Mouse (Mus musculus): Measurements from ENCODE around the gene Agk. TPM values are rescaled to one million over a fixed set of nuclear protein-coding genes. Genes with fewer than 3 reads are reported as not detected.

Agk gene
- total RNA-seq, 2 experiments from 2014 or later: 24.3 to 33.6 TPM

DNA sequence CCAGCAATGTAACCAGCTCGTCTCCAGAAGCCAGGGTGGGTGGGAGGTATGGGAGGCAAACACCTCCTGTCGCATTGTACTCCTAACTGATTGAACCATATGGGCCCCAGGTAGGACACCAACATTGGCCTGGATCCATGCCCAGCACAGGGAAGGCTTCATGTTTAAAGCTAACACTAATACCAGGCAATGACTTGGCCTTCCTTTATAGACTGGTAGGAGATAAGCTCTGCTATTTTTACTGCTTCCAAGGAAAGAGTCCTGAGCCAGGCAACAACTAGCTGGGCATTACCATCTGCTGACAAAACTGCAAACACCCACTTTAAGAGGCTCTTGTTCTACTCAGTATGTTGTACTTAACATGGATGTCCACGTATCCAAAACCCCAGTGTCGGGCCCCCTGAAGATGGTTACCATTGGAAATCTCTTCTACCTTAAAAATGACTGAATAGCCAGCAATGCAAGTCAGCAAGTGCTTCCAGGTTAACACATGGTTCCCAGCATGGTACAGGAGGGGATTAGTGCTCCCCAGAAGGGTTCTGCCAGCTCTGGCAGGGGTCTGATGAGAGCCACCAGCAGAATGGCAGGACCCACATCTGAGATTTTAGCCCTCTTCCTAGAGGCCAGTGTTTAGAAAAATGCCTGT is 78.8 kb downstream of the Agk start:
- no peak for ATAC-seq (replicated peaks; ENCODE audit: poor library complexity, severe bottlenecking)

DNA sequence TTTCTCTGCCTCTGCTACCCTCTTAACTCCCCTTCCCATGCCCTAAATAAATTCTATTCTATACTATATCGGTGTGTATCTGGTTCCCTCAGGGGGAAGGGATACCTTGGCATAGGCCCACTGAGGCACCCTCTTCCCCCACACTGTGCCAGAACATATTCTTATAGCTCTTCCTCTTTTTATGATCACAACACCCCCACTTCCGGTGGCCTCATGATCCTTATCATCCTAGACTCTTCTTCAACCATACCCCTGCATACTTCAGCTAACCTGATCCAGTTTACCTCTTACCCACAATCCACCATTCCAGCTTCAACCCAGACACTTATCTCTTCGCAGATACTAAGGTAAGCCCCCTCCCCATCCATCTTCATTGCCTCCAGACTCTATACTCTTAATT is 86.1 kb downstream of the Agk start:
- 0 out of 2 replicates have a peak, but pooled peaks have one; percentile 35 for ATAC-seq (replicated peaks; ENCODE audit: poor library complexity, severe bottlenecking)

DNA sequence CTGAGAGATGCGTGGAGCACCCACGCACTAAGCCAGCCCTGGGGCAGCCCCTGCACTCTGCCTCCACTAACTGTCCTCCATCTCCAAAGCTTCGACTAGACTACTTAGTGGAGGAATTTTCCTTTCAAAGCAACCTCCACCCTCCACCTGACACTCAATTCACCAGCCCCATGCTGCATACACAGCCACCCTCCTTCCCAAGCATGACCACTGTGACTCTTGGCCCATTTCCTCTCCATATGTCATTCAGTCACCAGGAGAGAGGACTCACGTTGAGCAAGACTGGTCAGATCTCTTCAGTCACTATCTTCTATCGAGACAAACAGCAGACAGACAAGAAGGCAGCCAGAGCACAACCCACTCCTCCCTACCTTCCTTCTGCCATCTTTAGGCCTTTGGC is 88.1 kb downstream of the Agk start:
- no peak; the same call in 1 of the 2 replicates for ATAC-seq (replicated peaks; ENCODE audit: poor library complexity, severe bottlenecking)

DNA sequence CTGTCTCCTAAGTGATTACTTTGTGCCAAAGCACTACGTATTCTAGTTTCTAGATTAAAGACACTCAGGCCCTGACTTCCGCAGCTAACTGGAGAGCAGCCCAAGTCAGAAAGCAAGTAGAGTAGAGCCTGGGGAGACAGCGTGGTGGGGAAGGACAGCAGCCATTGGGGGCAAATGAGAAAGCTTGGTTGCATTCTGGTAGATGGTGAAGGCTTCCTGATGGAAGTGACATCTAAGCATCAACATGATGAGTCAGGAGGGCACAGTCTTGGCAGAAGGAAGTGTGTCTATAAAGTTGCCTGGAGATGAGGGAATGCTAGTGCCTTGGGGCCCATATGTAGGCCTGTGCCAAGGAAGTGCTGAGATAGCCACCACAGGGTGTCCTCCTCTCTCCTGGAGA is 88.6 kb downstream of the Agk start:
- ATAC-seq (replicated peaks; ENCODE audit: poor library complexity, severe bottlenecking): no peak

DNA sequence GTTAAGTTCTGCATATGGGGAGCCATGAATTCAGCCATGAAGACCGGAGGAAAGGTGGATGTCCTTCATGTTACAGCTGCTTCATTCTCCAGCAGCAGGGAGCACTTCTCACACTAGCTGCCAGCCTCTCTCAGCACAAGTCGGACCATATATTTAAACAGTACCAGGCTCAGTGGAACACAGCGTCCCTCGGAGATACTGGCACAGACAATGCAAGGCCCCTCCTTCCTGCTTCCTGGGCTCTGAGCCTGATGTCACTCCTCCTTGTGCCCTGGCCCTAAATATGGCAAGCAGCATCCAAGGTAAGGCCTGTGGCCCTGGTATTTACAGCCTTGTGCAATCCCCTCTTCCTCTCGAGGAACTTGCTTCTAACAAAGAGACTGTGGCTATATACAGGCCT is 90.8 kb downstream of the Agk start:
- no peak for ATAC-seq (replicated peaks; ENCODE audit: poor library complexity, severe bottlenecking)

DNA sequence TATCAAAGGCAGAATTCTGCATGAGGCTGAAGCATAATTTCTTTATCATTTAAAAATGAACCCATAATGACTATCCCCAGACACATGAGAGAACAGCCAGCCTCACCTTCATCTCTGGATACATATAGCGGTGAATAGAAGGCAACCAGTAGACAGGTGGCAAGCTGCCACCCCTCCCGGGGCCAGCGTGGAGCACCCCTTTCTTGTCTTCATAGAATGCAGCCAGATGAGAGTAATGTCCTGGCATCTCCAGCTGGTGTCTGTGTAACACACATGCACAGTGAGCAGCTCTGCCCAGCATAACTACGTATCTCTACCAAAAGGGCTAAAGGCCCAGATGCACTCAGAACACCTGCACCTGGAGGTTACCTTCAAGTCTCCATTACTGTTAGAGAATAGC is 93.4 kb downstream of the Agk start:
- ATAC-seq (replicated peaks; ENCODE audit: poor library complexity, severe bottlenecking): no peak

DNA sequence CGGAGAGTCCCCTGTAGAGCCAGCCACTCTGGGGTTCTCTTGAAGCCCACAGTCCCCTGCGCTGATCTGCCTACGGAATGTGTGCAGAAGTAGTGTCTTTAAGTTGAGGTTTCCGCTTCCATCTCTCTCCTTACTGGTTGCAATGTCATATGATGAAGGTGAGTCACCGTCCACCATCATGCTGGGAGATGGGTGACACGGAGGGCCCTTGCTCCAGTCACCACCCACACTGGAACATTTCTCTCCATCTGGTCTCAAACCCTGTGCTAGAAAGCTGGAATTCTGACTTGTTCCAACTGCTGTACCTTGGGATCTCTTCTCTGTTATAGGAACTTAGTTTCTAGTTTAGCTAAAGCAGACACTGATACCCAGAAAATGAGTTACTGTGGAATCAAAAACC is 96.1 kb downstream of the Agk start:
- no peak for ATAC-seq (replicated peaks; ENCODE audit: poor library complexity, severe bottlenecking)

DNA sequence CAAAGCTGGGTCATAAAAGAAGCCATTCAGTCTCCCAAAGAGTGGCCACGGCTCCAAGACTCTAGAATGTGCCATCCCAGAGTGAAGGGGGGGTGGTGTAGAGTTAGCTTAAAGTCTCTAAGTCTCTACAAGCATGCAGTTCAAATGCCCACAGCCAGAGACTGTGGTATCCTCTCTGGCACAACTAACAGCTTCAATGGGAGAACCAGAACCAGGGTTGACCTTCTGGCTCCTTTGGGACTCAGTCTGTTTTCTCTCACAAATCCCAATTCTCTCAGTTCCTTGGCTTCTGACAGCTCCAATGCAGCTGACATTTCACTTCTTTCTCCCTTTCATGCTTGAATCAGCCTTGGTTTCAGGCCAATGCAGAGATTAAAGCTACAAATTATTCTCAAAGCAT is 98.0 kb downstream of the Agk start:
- ATAC-seq (replicated peaks; ENCODE audit: poor library complexity, severe bottlenecking): no peak

DNA sequence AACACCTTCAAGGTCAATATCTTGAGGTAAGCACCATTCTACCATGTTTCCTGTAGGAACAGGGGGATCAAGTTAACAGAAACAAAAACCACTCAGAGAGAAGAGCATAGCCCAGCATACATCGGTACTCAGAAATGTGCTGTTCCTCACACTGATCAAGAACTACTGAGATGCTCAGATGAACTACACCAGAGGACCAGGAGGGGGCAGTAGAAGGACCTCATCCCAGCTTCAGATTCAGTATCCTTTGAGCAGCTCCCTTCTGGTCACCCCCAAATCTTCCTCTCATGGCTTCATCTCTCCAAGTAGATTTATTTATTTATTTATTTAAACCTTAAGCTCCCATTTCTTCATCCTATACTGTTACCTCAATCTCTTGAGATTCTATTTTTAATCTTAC is 98.8 kb downstream of the Agk start:
- ATAC-seq (replicated peaks; ENCODE audit: poor library complexity, severe bottlenecking): peak; percentile 90

DNA sequence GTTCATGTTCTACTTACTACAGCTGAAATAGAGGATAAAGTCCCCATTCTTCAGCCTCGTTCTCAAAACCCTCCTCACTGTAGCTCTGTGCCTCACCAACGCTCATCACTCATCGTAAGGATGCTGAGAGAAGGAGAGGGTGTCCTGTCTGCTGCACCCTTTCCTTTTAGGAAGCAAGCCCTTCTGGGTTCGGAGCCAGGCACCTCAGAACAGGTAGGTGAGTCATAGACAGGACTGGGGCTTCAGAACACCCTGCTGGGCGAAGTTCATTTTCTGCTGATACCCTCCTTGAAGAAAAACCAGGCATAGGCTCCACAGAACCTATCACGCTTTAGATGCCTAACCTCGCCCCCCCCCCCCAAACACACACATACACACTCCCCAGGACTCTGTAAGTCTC is 102.5 kb downstream of the Agk start:
- ATAC-seq (replicated peaks; ENCODE audit: poor library complexity, severe bottlenecking): no peak

DNA sequence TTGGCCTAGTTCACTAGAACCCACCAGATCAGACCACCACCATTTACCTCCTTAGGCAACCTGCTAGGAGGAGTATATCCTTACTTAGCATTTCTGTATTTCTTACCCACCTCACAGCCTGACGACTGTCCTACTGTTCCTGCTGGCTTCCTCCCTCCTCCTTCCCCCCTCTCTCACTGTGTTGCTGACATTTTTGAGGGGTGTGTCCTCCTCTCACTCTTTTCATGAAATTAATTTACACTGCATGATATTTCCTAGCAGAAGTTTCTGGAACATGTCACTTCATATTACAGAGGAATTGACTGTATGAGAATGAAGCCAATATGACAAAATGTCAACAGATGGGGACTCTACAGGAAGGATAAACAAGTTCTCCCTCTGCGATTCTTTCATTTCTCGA is 103.7 kb downstream of the Agk start:
- no peak for ATAC-seq (replicated peaks; ENCODE audit: poor library complexity, severe bottlenecking)

DNA sequence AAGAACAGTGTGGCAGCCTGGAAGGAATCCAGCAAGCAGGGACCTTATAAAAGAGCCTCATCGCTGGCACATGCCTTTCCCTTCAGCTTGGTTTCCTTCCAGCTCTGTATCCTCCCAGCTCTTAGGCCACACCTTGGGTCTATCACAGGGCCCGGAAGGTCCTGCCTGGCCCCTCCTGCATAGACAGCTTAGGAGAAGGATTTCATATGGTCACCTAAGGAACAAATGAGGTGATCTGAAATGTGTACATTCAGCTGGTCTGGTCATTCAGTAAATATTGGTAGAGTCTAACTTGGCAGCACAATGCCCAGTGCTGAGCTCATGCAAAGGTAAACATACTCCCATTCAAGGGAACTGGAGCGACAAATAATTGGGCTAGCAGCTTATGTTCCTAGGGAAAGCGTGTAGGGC is 104.6 kb downstream of the Agk start:
- ATAC-seq (replicated peaks; ENCODE audit: poor library complexity, severe bottlenecking): no peak

DNA sequence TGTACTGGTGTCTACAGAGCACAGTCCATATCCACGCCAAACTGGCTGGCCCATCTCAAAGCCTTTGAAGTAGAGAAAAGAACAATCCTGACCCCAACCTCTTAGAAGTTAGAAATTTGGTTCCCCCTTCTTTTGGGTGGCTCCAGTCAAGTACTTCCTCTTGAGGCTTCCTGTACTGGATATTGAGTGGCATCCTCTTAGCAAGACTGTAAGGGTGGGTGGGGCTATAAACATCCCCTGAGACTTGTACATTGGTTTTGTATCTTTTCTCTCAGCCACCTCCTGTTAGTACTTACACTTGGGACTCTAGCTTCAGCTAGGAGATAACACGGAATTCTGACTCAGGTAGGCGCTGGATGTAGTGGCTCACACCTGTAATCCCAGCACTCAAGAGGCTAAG is 105.3 kb downstream of the Agk start:
- ATAC-seq (replicated peaks; ENCODE audit: poor library complexity, severe bottlenecking): peak; percentile 81

DNA sequence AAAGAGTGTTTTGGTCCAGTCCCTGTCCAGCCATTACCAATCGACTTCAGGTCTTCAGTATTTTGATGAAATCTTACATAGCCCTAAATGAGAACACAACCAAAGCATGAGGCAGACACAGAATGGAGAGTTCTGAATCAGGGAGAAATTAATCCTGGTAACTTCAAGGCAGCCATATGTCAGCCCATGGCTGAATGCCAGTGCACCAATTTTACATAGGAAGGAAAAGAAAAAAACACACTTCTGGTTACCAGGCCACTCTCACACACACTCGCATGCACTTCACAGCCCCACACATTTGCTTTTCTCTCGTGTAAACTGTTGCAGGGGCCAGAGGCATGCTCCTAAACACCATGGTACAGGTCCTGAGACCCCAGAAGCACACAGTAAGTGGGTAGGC is 105.9 kb downstream of the Agk start:
- no peak for ATAC-seq (replicated peaks; ENCODE audit: poor library complexity, severe bottlenecking)

DNA sequence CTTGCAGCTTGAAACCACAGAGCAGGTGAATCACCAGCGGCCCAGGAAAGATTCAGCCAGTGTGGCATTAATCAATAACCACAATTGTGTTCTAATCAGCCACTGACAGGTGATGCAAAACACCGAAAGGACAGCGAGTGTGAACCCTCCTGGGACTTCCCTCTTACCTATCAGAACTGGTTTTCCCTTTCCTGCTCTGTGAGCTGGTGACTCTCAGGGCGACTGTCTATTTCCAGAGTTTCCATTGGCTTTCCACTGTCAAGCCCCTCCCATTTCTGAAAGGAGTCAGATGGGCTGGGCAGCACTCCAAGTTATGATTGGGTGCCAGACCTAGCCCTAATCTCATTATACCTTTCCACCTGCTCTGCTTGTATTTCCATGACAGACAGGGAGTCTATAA is 106.4 kb downstream of the Agk start:
- no peak for ATAC-seq (replicated peaks; ENCODE audit: poor library complexity, severe bottlenecking)

DNA sequence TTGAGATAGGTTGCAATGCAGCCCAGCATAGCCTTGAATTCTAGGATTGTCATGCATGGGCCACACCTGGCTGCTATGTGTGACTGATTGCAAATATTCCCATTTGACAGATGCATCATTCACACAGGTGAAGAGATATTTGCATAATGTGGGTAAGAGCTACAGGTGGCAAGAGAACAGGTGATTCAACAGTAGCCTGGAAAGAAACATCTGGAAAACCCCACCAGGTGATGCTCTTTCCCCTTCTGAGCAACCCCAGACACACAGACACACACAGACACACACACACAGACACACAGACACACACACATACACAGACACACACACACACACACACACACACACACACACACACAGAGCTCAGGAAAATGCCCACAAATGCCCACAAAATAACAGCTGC is 106.8 kb downstream of the Agk start:
- ATAC-seq (replicated peaks; ENCODE audit: poor library complexity, severe bottlenecking): no peak

DNA sequence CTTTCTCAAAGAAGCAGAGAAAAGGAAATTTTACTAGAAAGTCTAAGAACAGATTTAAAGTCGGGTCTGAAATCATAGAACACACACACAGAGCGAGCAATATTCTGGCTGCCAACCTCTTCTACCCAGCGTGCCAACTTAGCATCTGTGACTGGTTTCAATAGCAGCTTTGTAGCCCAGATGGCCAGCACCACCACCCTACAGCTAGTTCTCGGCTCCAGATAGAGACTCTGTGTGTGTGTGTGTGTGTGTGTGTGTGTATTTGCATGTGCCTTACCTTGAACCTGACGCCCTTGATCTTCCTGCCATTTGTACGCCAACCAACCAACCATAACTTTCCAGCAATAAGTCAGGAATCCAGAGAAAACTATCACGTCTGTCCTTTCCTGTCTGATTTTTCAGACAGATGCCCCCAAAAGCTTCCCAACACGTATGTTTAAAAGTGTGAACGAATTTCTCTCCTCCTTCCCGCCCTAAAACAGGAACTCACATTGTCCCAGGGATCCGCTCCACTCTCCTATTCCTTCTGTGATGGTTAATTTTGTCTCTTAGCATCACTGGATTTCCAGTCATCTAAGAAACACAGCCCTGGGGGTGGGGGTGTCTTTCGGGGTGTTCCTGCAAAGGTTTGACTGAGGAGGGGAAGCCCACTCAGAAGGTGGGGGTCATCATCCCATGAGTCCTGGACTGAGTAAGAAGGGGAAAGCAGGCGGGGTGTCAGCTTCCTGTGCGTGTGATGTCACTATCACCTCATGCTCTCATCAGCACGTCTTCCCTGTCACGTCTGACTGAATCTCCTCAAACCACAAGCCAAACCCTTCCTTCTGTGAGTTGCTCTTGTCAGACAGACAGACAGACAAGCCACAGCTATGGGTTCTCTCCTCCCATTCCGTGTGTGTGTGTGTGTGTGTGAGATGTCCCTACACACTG is 107.6 kb downstream of the Agk start:
- ATAC-seq (replicated peaks; ENCODE audit: poor library complexity, severe bottlenecking): no peak

DNA sequence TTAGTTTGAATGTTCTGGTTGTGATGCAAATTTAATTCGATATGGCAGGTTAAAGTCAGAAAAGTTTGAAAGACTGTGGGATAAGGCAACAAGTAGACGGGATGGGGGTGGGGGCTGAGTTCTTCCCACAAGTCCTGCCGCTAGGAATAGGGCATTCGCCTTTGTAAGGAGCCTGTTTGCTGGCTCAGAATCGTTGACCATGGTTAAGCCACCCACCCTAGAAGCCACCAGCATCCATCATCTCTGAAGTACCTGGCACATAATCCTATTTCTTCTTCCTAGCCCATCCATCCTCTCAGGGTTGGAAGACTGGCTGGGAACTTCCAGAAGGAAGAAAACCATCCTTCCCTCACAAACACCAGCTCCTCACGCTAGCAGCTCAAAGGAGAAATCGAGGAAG is 109.7 kb downstream of the Agk start:
- ATAC-seq (replicated peaks; ENCODE audit: poor library complexity, severe bottlenecking): no peak

DNA sequence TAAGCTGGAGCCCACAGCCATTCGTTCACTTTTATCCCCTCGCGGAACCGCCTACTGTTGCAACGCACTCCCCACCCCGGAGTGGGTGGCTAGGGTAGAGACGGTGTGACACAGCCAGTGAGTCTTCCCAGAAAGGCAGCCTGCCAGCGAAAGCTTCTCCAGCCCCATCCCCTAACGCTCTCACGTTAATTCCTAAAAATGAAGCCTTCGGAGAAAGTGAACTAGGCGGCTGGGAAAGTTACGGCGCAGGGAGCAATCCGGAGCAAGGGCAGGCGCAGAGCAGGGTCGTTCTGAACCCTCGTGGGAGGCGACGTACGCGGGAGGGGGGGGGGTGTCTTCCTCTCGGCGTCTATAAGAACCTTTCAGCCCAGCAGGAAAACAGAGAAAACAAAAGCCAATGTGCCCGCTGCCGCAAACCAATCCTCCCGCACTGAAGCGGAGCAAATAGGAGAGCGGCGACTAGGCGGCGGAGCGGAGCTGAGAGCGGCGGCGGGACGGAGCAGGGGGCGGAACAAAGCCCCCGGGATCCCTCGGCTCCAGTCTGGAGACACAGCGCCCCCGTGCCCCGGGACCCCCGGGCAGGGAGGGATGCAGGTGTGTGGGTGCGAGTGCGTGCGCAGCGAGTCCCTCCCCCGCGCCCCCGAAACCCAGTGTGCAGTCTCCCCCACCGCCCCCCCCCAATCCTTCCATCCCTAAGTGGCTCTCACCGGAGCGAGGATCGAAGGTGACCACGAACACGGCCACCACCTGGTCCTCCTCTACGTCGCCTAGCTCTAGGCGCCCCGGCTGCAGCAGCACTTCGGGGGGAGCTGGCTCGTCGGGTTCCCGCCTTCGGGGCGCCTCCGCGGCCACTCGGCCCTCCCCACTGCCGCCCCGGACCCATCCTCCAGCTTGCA is 110.4 kb downstream of the Agk start:
- ATAC-seq (replicated peaks; ENCODE audit: poor library complexity, severe bottlenecking): peak; percentile 59

DNA sequence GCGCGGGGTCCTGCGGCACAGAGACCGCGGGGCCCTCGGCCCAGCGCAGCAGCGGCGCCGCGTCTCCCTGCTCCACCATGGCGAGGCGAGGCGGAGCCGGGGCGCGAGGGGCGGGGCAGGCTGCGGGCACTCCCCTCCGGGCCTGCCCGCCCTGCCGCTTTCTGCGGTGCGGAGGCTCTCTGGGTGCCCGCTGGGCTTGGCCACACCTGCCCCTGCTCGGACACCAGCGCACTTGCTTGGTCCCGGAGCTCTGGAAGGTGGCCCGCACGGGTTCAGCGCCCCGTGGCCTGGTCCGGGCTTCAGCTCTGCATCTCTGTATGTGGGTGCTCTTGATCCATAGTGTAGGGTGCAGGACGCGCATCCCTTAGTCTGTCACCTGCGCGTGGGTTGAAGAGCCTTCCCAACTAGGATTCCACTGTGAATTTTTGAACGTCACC is 111.1 kb downstream of the Agk start, which contains the start of gene E330009J07Rik:
Gene E330009J07Rik (minus strand): TSS at position 89 of the 437 bp plus-strand sequence.
- peak; percentile 71 for ATAC-seq (replicated peaks; ENCODE audit: poor library complexity, severe bottlenecking)

DNA sequence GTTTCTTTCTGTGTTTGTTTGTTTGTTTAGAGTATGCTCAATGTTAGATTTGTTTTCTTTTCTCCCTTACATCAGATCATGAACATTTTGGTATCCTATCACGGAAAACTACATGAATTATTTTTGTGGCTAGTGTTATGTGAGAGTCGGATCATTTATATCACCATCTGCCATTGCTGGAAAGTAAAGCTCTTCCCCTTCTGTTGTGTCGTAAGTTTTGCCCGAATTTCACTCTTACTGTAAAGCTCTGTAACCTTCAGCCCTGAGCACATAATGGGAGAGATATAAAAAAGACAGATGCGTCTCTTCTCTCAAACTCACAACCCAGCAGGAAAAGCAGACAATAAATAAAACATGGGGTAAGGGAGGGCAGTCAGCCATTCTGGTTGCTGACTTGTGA is 114.0 kb downstream of the Agk start, which contains the start of gene Wee2:
Gene Wee2 (plus strand): TSS at position 153 of the 400 bp plus-strand sequence.
- no peak for ATAC-seq (replicated peaks; ENCODE audit: poor library complexity, severe bottlenecking)
